Mouse (Mus musculus) lung, adult 2 months (tissue): ENCODE data around the gene Fbxo30.

Source experiments
- CTCF ChIP-seq: fragments of 200-500 bp; IDR thresholded peaks from 2 replicates; pipeline ENCODE4 v1.5.1; 2011; ENCODE audit warnings: mild to moderate bottlenecking, low read length, control low read depth; ENCODE audit not compliant: insufficient read depth
- POLR2A ChIP-seq: fragments of 200-500 bp; IDR thresholded peaks from 2 replicates; pipeline ENCODE4 v1.6.1; 2011; ENCODE audit warnings: low read depth, mild to moderate bottlenecking, control low read depth, low read length, borderline replicate concordance; ENCODE audit errors: extremely low read depth

DNA sequence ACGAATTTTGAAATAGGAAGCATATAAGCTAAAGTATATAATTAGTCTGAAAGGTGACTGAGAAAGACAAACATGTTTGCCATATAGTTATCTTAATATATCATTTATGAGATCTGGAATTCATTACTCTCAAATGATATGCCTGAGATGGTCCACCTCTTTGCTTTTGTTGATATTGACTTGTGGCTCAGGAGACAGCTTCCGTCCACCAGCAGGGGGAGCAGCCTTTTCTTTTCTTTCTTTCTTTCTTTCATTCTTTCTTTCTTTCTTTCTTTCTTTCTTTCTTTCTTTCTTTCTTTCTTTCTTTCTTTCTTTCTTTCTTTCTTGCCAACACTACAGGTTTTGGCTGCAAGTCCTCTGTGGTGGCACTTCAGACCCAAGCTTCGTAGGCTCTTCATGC, 45.4 kb downstream of the Fbxo30 start:
- peak; percentile 51 for TF ChIP-seq CTCF
- no peak for TF ChIP-seq POLR2A
